8 mouse cellular contexts compared by ENCODE assay signal in the genomic region with DNA sequence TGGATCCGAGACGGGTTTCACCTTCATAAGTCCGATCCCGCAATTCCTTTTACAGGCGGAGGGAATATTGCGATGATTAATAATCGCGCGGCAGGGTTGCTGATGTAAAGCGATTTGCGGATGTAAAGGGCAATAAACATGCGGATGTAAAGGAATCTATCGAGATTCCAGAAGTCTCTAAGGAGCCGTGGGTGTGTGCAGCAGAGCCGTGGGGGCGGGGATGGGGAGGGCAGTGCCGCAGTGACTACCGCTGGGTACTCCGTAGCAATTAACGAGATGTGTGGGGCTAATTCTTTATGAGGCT. TPM values are rescaled to one million over a fixed set of nuclear protein-coding genes. Genes with fewer than 3 reads are reported as not detected.
DNase-seq lines count a peak whose midpoint lies in the region; ATAC-seq lines count a peak whose summit lies in the region.

No protein-coding gene starts in this region.

- peak; percentile 73 for DNase-seq in CD4-positive, CD25-positive, alpha-beta regulatory T cell, adult 2 months (ENCODE audit: low read depth, low spot score)
- peak; percentile 48 for DNase-seq in urinary bladder, postnatal 14 days (ENCODE audit: low spot score)
- DNase-seq in urinary bladder, postnatal 10 days (ENCODE audit: low spot score): no peak
- DNase-seq in hindbrain, embryonic 14.5 days (ENCODE audit: low spot score): peak; percentile 62
- peak; percentile 51 for DNase-seq in retina, postnatal 1 day
- no peak for DNase-seq in natural killer cell, adult 2 months (ENCODE audit: low spot score in 2 of 2)

- peaks cover 12% of the 10 kb centered on the region for H3K4me1 ChIP-seq in hindbrain, embryonic 14.5 days (replicated peaks; ENCODE audit: control insufficient read depth, insufficient read depth, low read length)
- peaks cover 28% of the 10 kb centered on the region for H3K4me1 ChIP-seq in liver, embryonic 15.5 days (replicated peaks)

- no peak overlapping the region; the same call in 1 of the 2 replicates for H3K27ac ChIP-seq in hindbrain, embryonic 14.5 days
- no peak overlapping the region for H3K27ac ChIP-seq in liver, embryonic 15.5 days (replicated peaks)

- ATAC-seq in CD4-positive, CD25-positive, alpha-beta regulatory T cell, adult 4 months: no peak
- ATAC-seq in hindbrain, embryonic 14.5 days (ENCODE audit: low FRiP score): 0 out of 2 replicates have a peak, but pooled peaks have one; percentile 7
- ATAC-seq in liver, embryonic 15.5 days (ENCODE audit: insufficient read depth): no peak

- peak overlapping the region; percentile 63 for H3K9ac ChIP-seq in hindbrain, embryonic 14.5 days
- peak overlapping the region; percentile 37 for H3K9ac ChIP-seq in liver, embryonic 15.5 days

- H3K4me3 ChIP-seq in hindbrain, embryonic 14.5 days (replicated peaks; ENCODE audit: low read length): peak overlapping the region; percentile 56
- H3K4me3 ChIP-seq in liver, embryonic 15.5 days (replicated peaks): peak overlapping the region; percentile 71

- H3K9me3 ChIP-seq in hindbrain, embryonic 14.5 days (ENCODE audit: control insufficient read depth, low read length): no peaks in the 10 kb centered on the region
- no peaks in the 10 kb centered on the region for H3K9me3 ChIP-seq in liver, embryonic 15.5 days (replicated peaks)

- peak overlapping the region; percentile 64 for H3K4me2 ChIP-seq in hindbrain, embryonic 14.5 days (replicated peaks)
- H3K4me2 ChIP-seq in liver, embryonic 15.5 days: peak overlapping the region; percentile 90

- no peaks in the 10 kb centered on the region for H3K36me3 ChIP-seq in hindbrain, embryonic 14.5 days (replicated peaks; ENCODE audit: control insufficient read depth, insufficient read depth)
- no peaks in the 10 kb centered on the region for H3K36me3 ChIP-seq in liver, embryonic 15.5 days (replicated peaks)

- H3K27me3 ChIP-seq in hindbrain, embryonic 14.5 days (ENCODE audit: control insufficient read depth, insufficient read depth, low read length): no peaks in the 10 kb centered on the region; the same call in 1 of the 2 replicates
- H3K27me3 ChIP-seq in liver, embryonic 15.5 days: peaks cover 58% of the 10 kb centered on the region

- under 1% methylated on average over 20 of the region's 20 CpGs for WGBS in hindbrain, embryonic 14.5 days
- WGBS in liver, embryonic 15.5 days (ENCODE audit: insufficient replicate concordance): 1% methylated on average over 20 of the region's 20 CpGs

RNA-seq across cellular contexts. Expression of a gene that starts 13.0 kb away (rescaled TPM):
- polyA plus RNA-seq in CD4-positive, CD25-positive, alpha-beta regulatory T cell, adult 4 months (2017; shearing (Covaris generic)): 10 to 100 TPM; 11.3 to 39.0 TPM
- polyA plus RNA-seq in hindbrain, embryonic 14.5 days (2014; fragmentation: Nextera tagmentation; extraction: Ambion mirVana): 2.7 and 3.4 TPM in 2 replicates
- 1.5 and 1.7 TPM in 2 replicates for polyA plus RNA-seq in liver, embryonic 15.5 days (2015; fragmentation: Nextera tagmentation; extraction: Ambion mirVana)

Comparison
In these comparisons a context has a peak if more than half of its experiments do, and no peak if none do; other contexts are left out.
1. DNase-seq: peak in CD4-positive, CD25-positive, alpha-beta regulatory T cell, adult 2 months (single experiment), urinary bladder, postnatal 14 days (single experiment), hindbrain, embryonic 14.5 days (single experiment) and retina, postnatal 1 day (single experiment); none in urinary bladder, postnatal 10 days (single experiment) and natural killer cell, adult 2 months (0 of 2).